Mouse (Mus musculus) spleen, adult 2 months (tissue): ENCODE data around the gene Ccdc47.

Source experiments
- CTCF ChIP-seq: fragments of 200-500 bp; IDR thresholded peaks from 2 replicates; pipeline ENCODE4 v1.5.1; 2011; ENCODE audit warnings: mild to moderate bottlenecking, inconsistent platforms; ENCODE audit not compliant: insufficient read depth, insufficient read length, insufficient replicate concordance; ENCODE audit errors: extremely low read depth
- POLR2A ChIP-seq: fragments of 200-500 bp; IDR thresholded peaks from 2 replicates; pipeline ENCODE4 v1.6.1; 2011; ENCODE audit warnings: low read depth, low read length, inconsistent platforms

GRCm38 (mm10) chr11:106164601-106165180 lies 51.5 kb downstream of the Ccdc47 start:
- TF ChIP-seq CTCF (no peak), POLR2A (no peak)
